Mouse (Mus musculus) cortical plate, adult 2 months (tissue): ENCODE data around the gene Fbxo36.

Experiments
- CTCF ChIP-seq: fragments of 200-500 bp; IDR thresholded peaks from 2 replicates; pipeline ENCODE4 v1.5.1; 2011; ENCODE audit warnings: mild to moderate bottlenecking, control low read depth, low read length; ENCODE audit not compliant: insufficient read depth; ENCODE audit errors: extremely low read depth
- POLR2A ChIP-seq: fragments of 200-500 bp; IDR thresholded peaks from 2 replicates; pipeline ENCODE4 v1.6.1; 2011; ENCODE audit warnings: mild to moderate bottlenecking, low read length, control low read depth; ENCODE audit not compliant: insufficient read depth; ENCODE audit errors: extremely low read depth

DNA sequence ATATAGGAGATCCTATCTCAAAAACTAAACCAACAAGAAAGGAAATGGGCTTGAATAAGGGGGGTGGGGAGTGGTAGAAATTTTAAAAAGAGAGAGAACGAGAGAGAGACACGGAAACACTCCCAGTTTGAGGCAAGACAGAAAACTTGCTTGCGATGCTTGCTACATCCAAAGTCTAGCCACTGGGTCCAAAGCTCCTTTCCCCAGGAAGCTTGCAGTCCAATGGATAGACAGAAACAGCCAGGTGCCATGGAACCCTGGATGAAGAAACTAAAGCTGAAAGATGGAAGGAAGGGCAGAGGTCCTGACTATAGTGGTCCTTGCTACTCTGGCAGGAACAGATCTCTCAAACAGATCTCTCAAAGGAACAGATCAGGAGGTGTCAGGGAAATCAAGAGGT is 8.7 kb downstream of the Fbxo36 start:
- TF ChIP-seq CTCF (no peak), POLR2A (no peak)
